Comparison of ENCODE assay signal across 8 mouse cellular contexts in genomic region chr7:4526341-4527301, GRCm38 (mm10). TPM values are rescaled to one million over a fixed set of nuclear protein-coding genes. Genes with fewer than 3 reads are reported as not detected.
DNase-seq lines count a peak whose midpoint lies in the region; ATAC-seq lines count a peak whose summit lies in the region.

No protein-coding gene starts in this region.

- H3K9me3 ChIP-seq in hindbrain, embryonic 11.5 days (ENCODE audit: control insufficient read depth, low read length): no peaks in the 10 kb centered on the region

- H3K27ac ChIP-seq in hindbrain, embryonic 11.5 days (ENCODE audit: low read depth, low read length): no peak overlapping the region

- ATAC-seq in frontal cortex, adult (ENCODE audit: low TSS enrichment): peak; percentile 97
- peak; percentile 94 for ATAC-seq in hindbrain, embryonic 11.5 days (ENCODE audit: low FRiP score)

- no peaks in the 10 kb centered on the region for H3K4me1 ChIP-seq in hindbrain, embryonic 11.5 days (replicated peaks; ENCODE audit: control insufficient read depth, insufficient read depth, low read length)

- peak overlapping the region; percentile 46 for H3K9ac ChIP-seq in hindbrain, embryonic 11.5 days (ENCODE audit: low read depth, low read length)

- peak; percentile 79 for DNase-seq in NIH3T3 (ENCODE audit: low read depth)
- peak; percentile 71 for DNase-seq in cerebellum, adult 9-11 months
- DNase-seq in hindbrain, embryonic 11.5 days (ENCODE audit: low spot score): peak; percentile 93
- peak; percentile 64 to 67 for DNase-seq in layer of hippocampus, postnatal 14 days (ENCODE audit: low spot score in 2 of 2)
- peak; percentile 86 for DNase-seq in lung, postnatal 4 days
- DNase-seq in right cerebral cortex, adult 18-20 months: peak; percentile 80
- peak; percentile 58 for DNase-seq in urinary bladder, postnatal 25 days (ENCODE audit: low spot score)

- WGBS in hindbrain, embryonic 11.5 days: 19% methylated on average over 40 of the region's 40 CpGs

- H3K36me3 ChIP-seq in hindbrain, embryonic 11.5 days (ENCODE audit: control insufficient read depth, insufficient read depth, low read length): no peaks in the 10 kb centered on the region

- H3K4me3 ChIP-seq in hindbrain, embryonic 11.5 days (ENCODE audit: low read depth, low read length): peak overlapping the region; percentile 25

- peaks cover 3% of the 10 kb centered on the region for H3K27me3 ChIP-seq in hindbrain, embryonic 11.5 days (ENCODE audit: control insufficient read depth, insufficient read depth, low read length)

- H3K4me2 ChIP-seq in hindbrain, embryonic 11.5 days (replicated peaks; ENCODE audit: low read depth, low read length): peak overlapping the region; percentile 47

RNA-seq across cellular contexts. Expression of gene Tnni3, which starts 2.6 kb away (rescaled TPM):
- 1.8 and 2.5 TPM in 2 replicates for polyA plus RNA-seq in hindbrain, embryonic 11.5 days (2014; fragmentation: Nextera tagmentation; extraction: Ambion mirVana)
- total RNA-seq in layer of hippocampus, postnatal 14 days (2021): 1 to 10 TPM in 1 of 2 experiments, under 1 TPM in 1; 0.57 to 1.1 TPM

RNA-seq across cellular contexts. Expression of gene Dnaaf3, which starts 5.6 kb away (rescaled TPM):
- polyA plus RNA-seq in hindbrain, embryonic 11.5 days (2014; fragmentation: Nextera tagmentation; extraction: Ambion mirVana): 1.2 and 1.3 TPM in 2 replicates
- total RNA-seq in layer of hippocampus, postnatal 14 days (2021): 1 to 10 TPM in 1 of 2 experiments, under 1 TPM in 1; 0.83 to 1.1 TPM

RNA-seq across cellular contexts. Expression of gene Tnnt1, which starts 10.4 kb away (rescaled TPM):
- 18.1 and 27.4 TPM in 2 replicates for polyA plus RNA-seq in hindbrain, embryonic 11.5 days (2014; fragmentation: Nextera tagmentation; extraction: Ambion mirVana)
- 1 to 10 TPM; 1.9 to 8.6 TPM for total RNA-seq in layer of hippocampus, postnatal 14 days (2021)

RNA-seq across cellular contexts. Expression of gene Syt5, which starts 20.7 kb away (rescaled TPM):
- 14.3 and 15.2 TPM in 2 replicates for polyA plus RNA-seq in hindbrain, embryonic 11.5 days (2014; fragmentation: Nextera tagmentation; extraction: Ambion mirVana)
- 100 to 1,000 TPM; 193 to 200 TPM for total RNA-seq in layer of hippocampus, postnatal 14 days (2021)

RNA-seq across cellular contexts. Expression of gene Ppp1r12c, which starts 25.1 kb away (rescaled TPM):
- 38.8 and 44.0 TPM in 2 replicates for polyA plus RNA-seq in hindbrain, embryonic 11.5 days (2014; fragmentation: Nextera tagmentation; extraction: Ambion mirVana)
- 100 to 1,000 TPM; 125 to 127 TPM for total RNA-seq in layer of hippocampus, postnatal 14 days (2021)
